Mouse (Mus musculus) megakaryocyte, embryonic 14.5 days (primary cell): Measurements from ENCODE around the gene Gria3.

Source experiments
- FLI1 ChIP-seq: IDR thresholded peaks from 2 replicates; pipeline ENCODE4 v1.6.1; 2012; ENCODE audit warnings: low read length, inconsistent platforms, mixed read lengths
- GATA1 ChIP-seq: IDR thresholded peaks from 3 replicates; pipeline ENCODE4 v1.6.1; 2012; ENCODE audit warnings: mixed read lengths, low read length, inconsistent platforms, borderline replicate concordance

GRCm38 (mm10) chrX:41514982-41515381, 114.3 kb downstream of the Gria3 start:
- TF ChIP-seq FLI1 (no peak), GATA1 (no peak)
